Mouse (Mus musculus) forebrain, embryonic 11.5 days (tissue): ENCODE data around the gene Mpzl2. TPM values are rescaled to one million over a fixed set of nuclear protein-coding genes. Genes with fewer than 3 reads are reported as not detected.
A peak's percentile ranks its signal among the peaks of the same experiment; 100 is the strongest.

Experiments
- ATAC-seq: fragments of 200-750 bp; cut with Nextera tagmentation; replicated peaks from 2 replicates; pipeline ENCODE4 v1.8.0; 2017; ENCODE audit warnings: moderate TSS enrichment; ENCODE audit not compliant: low FRiP score
- DNase-seq: peaks from one replicate; pipeline ENCODE4 v3.0.0-alpha.2; 2017; ENCODE audit warnings: low spot score
- H3K27ac ChIP-seq: fragments of 300-500 bp; sonication (generic); 2 replicates; pipeline ENCODE4 v1.5.1; 2014; ENCODE audit warnings: low read depth, low read length
- H3K27me3 ChIP-seq: fragments of 300-500 bp; sonication (generic); 2 replicates; pipeline ENCODE4 v1.6.1; 2014; ENCODE audit warnings: mild to moderate bottlenecking, low read length, mixed read lengths; ENCODE audit not compliant: control insufficient read depth, insufficient read depth
- H3K36me3 ChIP-seq: fragments of 300-500 bp; sonication (generic); 2 replicates; pipeline ENCODE4 v1.6.1; 2014; ENCODE audit warnings: mild to moderate bottlenecking, low read length, moderate library complexity, mixed read lengths; ENCODE audit not compliant: control insufficient read depth, insufficient read depth
- H3K4me1 ChIP-seq: fragments of 300-500 bp; sonication (generic); replicated peaks from 2 replicates; pipeline ENCODE4 v1.6.1; 2014; ENCODE audit warnings: low read length, mixed read lengths; ENCODE audit not compliant: control insufficient read depth, insufficient read depth
- H3K4me2 ChIP-seq: fragments of 300-500 bp; sonication (generic); 2 replicates; pipeline ENCODE4 v1.6.1; 2014; ENCODE audit warnings: low read depth, mild to moderate bottlenecking, low read length, moderate library complexity, mixed read lengths; ENCODE audit not compliant: severe bottlenecking
- H3K4me3 ChIP-seq: fragments of 300-500 bp; sonication (generic); 2 replicates; pipeline ENCODE4 v1.5.1; 2014; ENCODE audit warnings: low read depth, low read length
- H3K9ac ChIP-seq: fragments of 300-500 bp; sonication (generic); 2 replicates; pipeline ENCODE4 v1.6.1; 2014; ENCODE audit warnings: low read length
- H3K9me3 ChIP-seq: fragments of 300-500 bp; sonication (generic); 2 replicates; pipeline ENCODE4 v1.6.1; 2016; ENCODE audit warnings: low read length, mixed read lengths; ENCODE audit not compliant: control insufficient read depth
- WGBS: fragments of 180-500 bp; shearing (Covaris S2); extraction: QIAGEN DNeasy Blood & Tissue Kit; methylation state at CpG from one replicate; pipeline ENCODE4 v1.1.7; 2014; 5-methylcytosine and 5-hydroxymethylcytosine counted together
- polyA plus RNA-seq: library from polyadenylated mRNA; unstranded; fragments of >200 nt; fragmentation: Nextera tagmentation; extraction: Ambion mirVana; gene quantifications from 2 replicates; pipeline ENCODE4 v1.2.1, GENCODE M21; 2014

Mpzl2 gene
- polyA plus RNA-seq, 1 experiment from 2014 or later, result 1.8 TPM

GRCm38 (mm10) chr9:45000249-45000648 is 39.4 kb upstream of the Mpzl2 start:
- Histone ChIP-seq H3K9me3 (no peaks in the 10 kb centered on the region), H3K27ac (no peak overlapping the region), H3K36me3 (no peaks in the 10 kb centered on the region), H3K4me3 (no peak overlapping the region), H3K4me1 (no peaks in the 10 kb centered on the region), H3K9ac (no peak overlapping the region), H3K4me2 (no peak overlapping the region), H3K27me3 (no peaks in the 10 kb centered on the region)
- DNase-seq (no peak), ATAC-seq (no peak)
- 69% methylated on average over 3 of the region's 3 CpGs for WGBS

- H3K4me1 ChIP-seq, result no peaks in the 10 kb centered on the region
- DNase-seq (peak; percentile 37), ATAC-seq (no peak)
- no peaks in the 10 kb centered on the region for H3K9me3 ChIP-seq
- WGBS, result 80% methylated on average over 12 of the region's 12 CpGs
- no peak overlapping the region for H3K27ac ChIP-seq
- no peak overlapping the region for H3K4me3 ChIP-seq
- H3K4me2 ChIP-seq, result no peak overlapping the region
- no peaks in the 10 kb centered on the region for H3K36me3 ChIP-seq
- no peak overlapping the region for H3K9ac ChIP-seq
- no peaks in the 10 kb centered on the region for H3K27me3 ChIP-seq
Observed at GRCm38 (mm10) chr9:45007404-45007803, 32.2 kb upstream of the Mpzl2 start.

- no peaks in the 10 kb centered on the region for H3K27me3 ChIP-seq
- H3K4me1 ChIP-seq, result no peaks in the 10 kb centered on the region
- no peaks in the 10 kb centered on the region for H3K36me3 ChIP-seq
- no peaks in the 10 kb centered on the region for H3K9me3 ChIP-seq
- H3K9ac ChIP-seq, result no peak overlapping the region
- peak; percentile 24 for DNase-seq
- H3K4me2 ChIP-seq, result no peak overlapping the region
- ATAC-seq, result no peak
- H3K27ac ChIP-seq, result no peak overlapping the region
- no peak overlapping the region for H3K4me3 ChIP-seq
- WGBS, result 85% methylated on average over 4 of the region's 4 CpGs
Observed at GRCm38 (mm10) chr9:45008342-45008741, 31.3 kb upstream of the Mpzl2 start.

- Histone ChIP-seq H3K9ac (no peak within 1 kb of the TSS), H3K27me3 (no peaks in the 10 kb centered on the region), H3K4me1 (no peaks in the 10 kb centered on the region), H3K27ac (no peak within 1 kb of the TSS), H3K4me3 (no peak within 1 kb of the TSS), H3K36me3 (no peaks in the 10 kb centered on the region), H3K9me3 (no peaks in the 10 kb centered on the region), H3K4me2 (no peak within 1 kb of the TSS)
- peak; percentile 33 for DNase-seq
- ATAC-seq, result no peak
- WGBS, result 89% methylated on average over 19 of the region's 19 CpGs
Observed at GRCm38 (mm10) chr9:45009180-45010078, 30.2 kb upstream of the Mpzl2 start, which contains the start of gene Cd3e. TSS of gene Cd3e (minus strand) at chr9:45009627.

GRCm38 (mm10) chr9:45010461-45010860 is 29.1 kb upstream of the Mpzl2 start:
- no peak overlapping the region for H3K27ac ChIP-seq
- ATAC-seq (no peak), DNase-seq (no peak)
- H3K27me3 ChIP-seq, result no peaks in the 10 kb centered on the region
- H3K4me3 ChIP-seq, result no peak overlapping the region
- no peaks in the 10 kb centered on the region for H3K36me3 ChIP-seq
- H3K9me3 ChIP-seq, result no peaks in the 10 kb centered on the region
- H3K9ac ChIP-seq, result no peak overlapping the region
- H3K4me1 ChIP-seq, result no peaks in the 10 kb centered on the region
- no peak overlapping the region for H3K4me2 ChIP-seq
- WGBS, result 80% methylated on average over 4 of the region's 4 CpGs

- Histone ChIP-seq H3K27ac (no peak overlapping the region), H3K9me3 (no peaks in the 10 kb centered on the region), H3K9ac (no peak overlapping the region), H3K27me3 (no peaks in the 10 kb centered on the region), H3K4me2 (no peak overlapping the region), H3K4me1 (no peaks in the 10 kb centered on the region), H3K36me3 (no peaks in the 10 kb centered on the region), H3K4me3 (no peak overlapping the region)
- ATAC-seq (no peak), DNase-seq (no peak)
- WGBS, result 56% methylated on average over 6 of the region's 6 CpGs
Observed at GRCm38 (mm10) chr9:45011291-45011690, 28.3 kb upstream of the Mpzl2 start.

- Histone ChIP-seq H3K27me3 (no peaks in the 10 kb centered on the region), H3K9me3 (no peaks in the 10 kb centered on the region), H3K27ac (no peak overlapping the region), H3K9ac (no peak overlapping the region), H3K4me1 (no peaks in the 10 kb centered on the region), H3K4me2 (no peak overlapping the region), H3K4me3 (no peak overlapping the region), H3K36me3 (no peaks in the 10 kb centered on the region)
- 44% methylated on average over 2 of the region's 2 CpGs for WGBS
- DNase-seq, result no peak
- ATAC-seq, result no peak
Observed at GRCm38 (mm10) chr9:45014879-45015278, 24.7 kb upstream of the Mpzl2 start.

- no peak overlapping the region for H3K4me3 ChIP-seq
- no peaks in the 10 kb centered on the region for H3K4me1 ChIP-seq
- DNase-seq, result no peak
- no peaks in the 10 kb centered on the region for H3K27me3 ChIP-seq
- WGBS, result 70% methylated on average over 3 of the region's 3 CpGs
- no peaks in the 10 kb centered on the region for H3K9me3 ChIP-seq
- no peak overlapping the region for H3K4me2 ChIP-seq
- H3K27ac ChIP-seq, result no peak overlapping the region
- no peak overlapping the region for H3K9ac ChIP-seq
- H3K36me3 ChIP-seq, result no peaks in the 10 kb centered on the region
- no peak for ATAC-seq
Observed at GRCm38 (mm10) chr9:45015841-45016240, 23.8 kb upstream of the Mpzl2 start.

- H3K9me3 ChIP-seq, result no peaks in the 10 kb centered on the region
- DNase-seq, result no peak
- no peak overlapping the region for H3K27ac ChIP-seq
- no peaks in the 10 kb centered on the region for H3K27me3 ChIP-seq
- 88% methylated on average over 11 of the region's 11 CpGs for WGBS
- no peak for ATAC-seq
- H3K4me2 ChIP-seq, result no peak overlapping the region
- no peaks in the 10 kb centered on the region for H3K4me1 ChIP-seq
- H3K9ac ChIP-seq, result no peak overlapping the region
- H3K36me3 ChIP-seq, result no peaks in the 10 kb centered on the region
- no peak overlapping the region for H3K4me3 ChIP-seq
Observed at GRCm38 (mm10) chr9:45018031-45018430, 21.6 kb upstream of the Mpzl2 start.
